Mouse (Mus musculus): ENCODE results near the gene Arhgef40. TPM values are rescaled to one million over a fixed set of nuclear protein-coding genes. Genes with fewer than 3 reads are reported as not detected.

Arhgef40 gene
- total and polyA plus RNA-seq, 3 experiments: 6.4 to 150 (median 37.5) TPM

DNA sequence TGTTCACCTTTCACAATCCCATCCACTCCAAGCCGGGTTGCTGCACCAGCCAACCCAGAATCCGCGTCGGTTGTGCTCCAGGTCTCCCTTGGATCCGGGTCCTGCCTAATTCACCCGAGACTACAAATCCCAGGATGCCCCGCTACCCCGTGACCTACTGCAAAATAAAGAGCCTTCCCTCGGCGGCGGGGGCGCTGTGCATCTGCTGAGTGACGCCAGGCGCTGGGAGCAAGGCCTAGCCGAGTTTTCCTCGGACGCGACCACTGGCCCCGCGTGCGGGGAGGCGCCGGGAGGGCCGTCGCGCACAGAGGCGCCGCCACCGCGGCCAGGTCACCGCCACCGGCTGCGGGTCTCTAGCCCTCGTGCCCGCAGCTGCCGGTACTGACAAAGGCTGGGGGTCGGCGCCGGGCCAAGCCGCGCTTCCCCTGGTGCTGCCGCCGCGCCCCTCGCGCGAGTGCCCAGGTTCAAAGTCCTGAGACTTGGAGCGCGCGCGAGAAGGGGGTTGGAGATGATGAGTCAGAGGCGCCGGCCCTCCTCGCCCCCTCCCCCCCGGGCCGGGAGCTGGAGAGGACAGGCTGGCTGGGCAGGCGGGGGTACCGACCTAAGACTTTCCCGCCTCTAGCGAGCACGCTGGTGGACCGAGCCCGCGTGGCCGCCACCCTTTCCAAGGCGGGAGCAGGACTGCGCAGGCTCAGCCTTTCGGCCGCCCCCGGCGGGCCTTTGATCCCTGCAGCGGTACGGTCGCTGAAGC lies 35.2 kb downstream of the Arhgef40 start (continued):
- peak; percentile 59 to 76; a peak in 2 of 4 replicates for TF ChIP-seq POLR2A (IDR thresholded peaks at IDR 0.05; ENCODE audit: control insufficient read depth in 1 of 2, insufficient read depth in 1 of 2, low read depth in 1 of 2, low read length in 2 of 2, poor library complexity in 1 of 2)
- no peak for TF ChIP-seq GATA1 (IDR thresholded peaks at IDR 0.05; ENCODE audit: low read depth, low read length)
- peak; percentile 95 for TF ChIP-seq HCFC1 (IDR thresholded peaks at IDR 0.05; ENCODE audit: low read depth, low read length)
- no peak for TF ChIP-seq SMC3 (IDR thresholded peaks at IDR 0.05; ENCODE audit: low read depth, low read length)
- no peak for TF ChIP-seq ZC3H11A (IDR thresholded peaks at IDR 0.05; ENCODE audit: low read depth, low read length)
- TF ChIP-seq CHD2 (IDR thresholded peaks at IDR 0.05; ENCODE audit: low read length): peak; percentile 69
- no peak for TF ChIP-seq RAD21 (IDR thresholded peaks at IDR 0.05; ENCODE audit: low read depth, low read length)
- TF ChIP-seq KAT2A (conservative IDR thresholded peaks at IDR 0.05; ENCODE audit: low read depth, low read length): peak; percentile 84
- no peak for TF ChIP-seq JUND (IDR thresholded peaks at IDR 0.05; ENCODE audit: low read depth, low read length)
- TF ChIP-seq MYC (IDR thresholded peaks at IDR 0.05; ENCODE audit: low read depth, low read length): peak; percentile 60; the same call in 1 of the 2 replicates
- peak; percentile 73 for TF ChIP-seq ELF1 (IDR thresholded peaks at IDR 0.05; ENCODE audit: low read depth, low read length)
- no peak; the same call in 1 of the 2 replicates for TF ChIP-seq GABPA (IDR thresholded peaks at IDR 0.05; ENCODE audit: low read depth, low read length)
- no peak for TF ChIP-seq UBTF (IDR thresholded peaks at IDR 0.05; ENCODE audit: borderline replicate concordance, insufficient read depth, low read depth, low read length)
- TF ChIP-seq SIN3A (IDR thresholded peaks at IDR 0.05; ENCODE audit: low read length): peak; percentile 82
- no peak for TF ChIP-seq TCF12 (IDR thresholded peaks at IDR 0.05; ENCODE audit: low read depth, low read length)
- TF ChIP-seq MXI1 (IDR thresholded peaks at IDR 0.05; ENCODE audit: low read depth, low read length): peak; percentile 85

DNA sequence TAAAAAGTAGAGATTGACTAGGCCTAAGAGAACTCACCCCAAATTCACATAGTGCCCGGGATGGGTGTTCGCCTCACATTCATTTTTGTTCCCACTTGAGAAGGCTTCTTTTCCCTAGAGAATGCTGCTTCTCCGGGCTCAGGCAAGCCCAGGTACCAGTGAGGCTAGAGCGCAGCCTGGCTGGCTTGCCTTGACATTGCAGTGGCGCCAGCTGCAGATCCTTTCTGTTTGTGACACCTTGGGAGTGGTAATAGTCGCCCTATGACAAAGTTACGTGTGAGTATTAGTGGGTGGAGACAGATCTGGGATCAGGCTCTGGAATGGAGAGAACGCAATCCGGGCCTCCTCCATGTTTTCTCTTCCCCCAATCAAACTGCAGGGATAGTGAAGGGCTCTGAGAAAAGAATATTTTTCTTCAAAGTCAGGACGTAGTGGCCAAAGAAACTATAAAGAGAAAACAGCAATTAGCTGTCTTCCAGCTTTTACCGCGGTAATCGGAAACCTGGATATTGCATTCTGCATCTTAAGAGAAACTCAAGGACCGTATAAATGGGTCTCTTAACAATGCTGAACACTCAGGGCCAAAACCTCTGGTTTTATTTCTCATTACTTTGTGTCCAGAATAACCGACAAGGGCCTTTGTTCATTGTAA lies 36.1 kb downstream of the Arhgef40 start, which contains the start of gene Zfp219:
TSS of gene Zfp219 (minus strand) at position 248 of the 652 bp plus-strand sequence.
- peaks cover 0 to 35% of the 10 kb centered on the region in 2 experiments; a peak in 2 of 4 replicates for H3K36me3 ChIP-seq (ENCODE audit: control insufficient read depth in 1 of 2, insufficient read depth in 2 of 2, low read length in 2 of 2)
- H3K4me1 ChIP-seq (ENCODE audit: control insufficient read depth in 1 of 2, insufficient read depth in 2 of 2, low read length in 2 of 2): peaks cover 9 to 42% of the 10 kb centered on the region in 2 experiments
- H3K79me2 ChIP-seq (ENCODE audit: control insufficient read depth, insufficient read depth, low read length, poor library complexity): peaks cover 14% of the 10 kb centered on the region
- H3K9me3 ChIP-seq (replicated peaks; ENCODE audit: insufficient read depth, low read length): no peaks in the 10 kb centered on the region
- H3K27me3 ChIP-seq (ENCODE audit: control insufficient read depth in 1 of 2, insufficient read depth in 2 of 2, low read length in 2 of 2): no peaks in the 10 kb centered on the region
- peak within 1 kb of the TSS; percentile 88 for H3K9ac ChIP-seq (ENCODE audit: control insufficient read depth, low read depth, low read length, poor library complexity, severe bottlenecking)
- peak within 1 kb of the TSS; percentile 94 for H3K27ac ChIP-seq (ENCODE audit: control insufficient read depth, low read depth, low read length)
- peak within 1 kb of the TSS; percentile 77 to 86 for H3K4me3 ChIP-seq (ENCODE audit: control insufficient read depth in 1 of 2, insufficient read depth in 1 of 2, low read depth in 2 of 2, low read length in 2 of 2)
- peak; percentile 97 for DNase-seq (ENCODE audit: low read depth, low spot score)
- TF ChIP-seq NRF1 (IDR thresholded peaks at IDR 0.05; ENCODE audit: insufficient read depth, low read depth, low read length, poor library complexity, severe bottlenecking): no peak
- peak; percentile 91 for TF ChIP-seq NELFE (IDR thresholded peaks at IDR 0.05; ENCODE audit: low read depth, low read length)
- peak; percentile 69 for TF ChIP-seq SIN3A (IDR thresholded peaks at IDR 0.05; ENCODE audit: low read length)
- peak; percentile 91 for TF ChIP-seq TBP (IDR thresholded peaks at IDR 0.05; ENCODE audit: low read depth, low read length)
- 0 out of 2 replicates have a peak, but pooled peaks have one; percentile 22 for TF ChIP-seq CHD1 (IDR thresholded peaks at IDR 0.05; ENCODE audit: low read depth, low read length)
- no peak for TF ChIP-seq KAT2A (conservative IDR thresholded peaks at IDR 0.05; ENCODE audit: low read depth, low read length)
- TF ChIP-seq MAFK (IDR thresholded peaks at IDR 0.05; ENCODE audit: borderline replicate concordance, low read depth, low read length): no peak
- TF ChIP-seq UBTF (IDR thresholded peaks at IDR 0.05; ENCODE audit: borderline replicate concordance, insufficient read depth, low read depth, low read length): no peak
- TF ChIP-seq HCFC1 (IDR thresholded peaks at IDR 0.05; ENCODE audit: low read depth, low read length): 0 out of 2 replicates have a peak, but pooled peaks have one; percentile 45
- 0 out of 2 replicates have a peak, but pooled peaks have one; percentile 16 for TF ChIP-seq RCOR1 (IDR thresholded peaks at IDR 0.05; ENCODE audit: low read depth, low read length)
- TF ChIP-seq ZMIZ1 (IDR thresholded peaks at IDR 0.05; ENCODE audit: low read depth, low read length): 0 out of 2 replicates have a peak, but pooled peaks have one; percentile 51
- no peak for TF ChIP-seq ZKSCAN1 (IDR thresholded peaks at IDR 0.05; ENCODE audit: low read depth, low read length)
- TF ChIP-seq MXI1 (IDR thresholded peaks at IDR 0.05; ENCODE audit: low read depth, low read length): peak; percentile 34; the same call in 1 of the 2 replicates
- no peak for TF ChIP-seq ELF1 (IDR thresholded peaks at IDR 0.05; ENCODE audit: low read depth, low read length)
- TF ChIP-seq EP300 (IDR thresholded peaks at IDR 0.05; ENCODE audit: low read depth in 1 of 2, low read length in 2 of 2): no peak
- TF ChIP-seq SMC3 (IDR thresholded peaks at IDR 0.05; ENCODE audit: low read depth, low read length): peak; percentile 34; the same call in 1 of the 2 replicates
- peak; percentile 18 for TF ChIP-seq RAD21 (IDR thresholded peaks at IDR 0.05; ENCODE audit: low read depth, low read length)
- TF ChIP-seq POLR2AphosphoS2 (IDR thresholded peaks at IDR 0.05; ENCODE audit: low read length): peak; percentile 82
- TF ChIP-seq CHD2 (IDR thresholded peaks at IDR 0.05; ENCODE audit: low read length): no peak
- TF ChIP-seq ZNF384 (IDR thresholded peaks at IDR 0.05; ENCODE audit: low read depth, low read length): no peak
- TF ChIP-seq POLR2A (IDR thresholded peaks at IDR 0.05; ENCODE audit: control insufficient read depth in 1 of 2, insufficient read depth in 1 of 2, low read depth in 1 of 2, low read length in 2 of 2, poor library complexity in 1 of 2): peak; percentile 60 to 97; a peak in 3 of 4 replicates
- peak; percentile 36; the same call in 1 of the 2 replicates for TF ChIP-seq ETS1 (IDR thresholded peaks at IDR 0.05; ENCODE audit: low read depth, low read length)
- TF ChIP-seq MEF2A (IDR thresholded peaks at IDR 0.05; ENCODE audit: extremely low read depth, insufficient replicate concordance, low read depth, low read length, poor library complexity, severe bottlenecking): no peak

All from MEL (cell line).